In the genomic region with DNA sequence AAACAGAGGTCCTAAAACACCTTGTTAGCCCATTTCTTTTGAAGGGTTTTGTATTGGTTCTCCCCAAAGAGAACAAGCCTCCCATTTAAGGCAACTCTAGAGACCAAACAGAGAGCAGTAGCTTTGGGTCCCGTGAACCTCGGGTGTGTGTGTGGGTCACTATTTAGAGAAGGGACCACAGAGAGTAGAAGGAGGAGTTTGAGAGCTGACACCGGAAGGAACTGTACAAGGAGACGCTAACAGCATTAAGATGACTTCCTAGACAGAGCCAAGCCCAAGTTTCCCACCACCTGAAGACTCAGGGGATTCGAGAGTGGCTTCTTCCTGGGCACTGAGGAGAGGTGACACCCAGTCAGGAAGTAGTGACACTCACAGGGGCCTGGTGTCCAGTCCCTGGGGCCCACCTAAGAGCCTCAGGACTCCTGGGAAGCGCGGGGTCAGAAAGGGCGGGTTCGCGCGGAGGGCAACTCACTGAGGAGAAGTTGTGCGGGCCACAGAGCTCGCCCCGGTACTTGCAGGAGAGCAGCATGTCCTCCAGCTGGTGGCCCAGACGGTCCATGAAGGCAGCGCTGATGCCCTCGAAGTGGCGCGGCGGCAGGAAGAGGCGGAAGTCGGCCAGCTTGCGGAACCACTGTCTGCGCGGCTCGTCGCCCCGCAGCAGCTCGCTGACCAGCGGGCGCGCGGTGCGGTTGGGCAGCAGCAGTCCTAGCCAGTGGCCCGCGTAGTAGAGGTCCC, we compare ENCODE assay signal across 7 mouse cellular contexts.
A peak's percentile ranks its signal among the peaks of the same experiment; 100 is the strongest.
DNase-seq lines count a peak whose midpoint lies in the region; ATAC-seq and TF ChIP-seq lines count a peak whose summit lies in the region.

No protein-coding gene starts in this region.

- H3K27ac ChIP-seq in lung, embryonic 16.5 days (ENCODE audit: low read length) = no peak overlapping the region
- H3K27ac ChIP-seq in limb, embryonic 14.5 days (replicated peaks; ENCODE audit: low read depth, low read length) = no peak overlapping the region
- H3K27ac ChIP-seq in thymus, adult 2 months (ENCODE audit: control insufficient read depth, insufficient read depth, low read length) = no peak overlapping the region

- H3K27me3 ChIP-seq in lung, embryonic 16.5 days (ENCODE audit: control insufficient read depth, insufficient read depth, low read depth, low read length) = peaks cover 65% of the 10 kb centered on the region
- peaks cover 70% of the 10 kb centered on the region for H3K27me3 ChIP-seq in limb, embryonic 14.5 days (ENCODE audit: control insufficient read depth, insufficient read depth, low read length)
- no peaks in the 10 kb centered on the region; the same call in 1 of the 2 replicates for H3K27me3 ChIP-seq in thymus, adult 2 months (ENCODE audit: control insufficient read depth, insufficient read depth, low read length)

- H3K4me2 ChIP-seq in lung, embryonic 16.5 days (ENCODE audit: low read depth, low read length) = peak overlapping the region; percentile 90
- peak overlapping the region; percentile 94 for H3K4me2 ChIP-seq in limb, embryonic 14.5 days (replicated peaks; ENCODE audit: low read depth, low read length, severe bottlenecking)

- ATAC-seq in lung, embryonic 16.5 days (ENCODE audit: low read depth) = 0 out of 2 replicates have a peak, but pooled peaks have one; percentile 8
- ATAC-seq in granulocyte monocyte progenitor cell, adult 5-6 weeks (replicated peaks; ENCODE audit: poor library complexity, severe bottlenecking) = peak; percentile 35; the same call in 1 of the 2 replicates
- no peak for ATAC-seq in limb, embryonic 14.5 days (ENCODE audit: low FRiP score, low read depth)
- no peak for ATAC-seq in megakaryocyte-erythroid progenitor cell, adult 5-6 weeks (replicated peaks; ENCODE audit: low FRiP score, low TSS enrichment, poor library complexity, severe bottlenecking)

- TF ChIP-seq POLR2A in limb, embryonic 14.5 days (IDR thresholded peaks at IDR 0.05; ENCODE audit: borderline replicate concordance, extremely low read depth, insufficient read depth, insufficient read length) = no peak
- TF ChIP-seq POLR2A in thymus, adult 2 months (IDR thresholded peaks at IDR 0.05; ENCODE audit: control insufficient read depth, extremely low read depth, insufficient read depth, low read length, poor library complexity) = no peak

- peaks cover 14% of the 10 kb centered on the region for H3K4me1 ChIP-seq in lung, embryonic 16.5 days (replicated peaks; ENCODE audit: control insufficient read depth, insufficient read depth, low read length)
- peaks cover 13% of the 10 kb centered on the region for H3K4me1 ChIP-seq in limb, embryonic 14.5 days (ENCODE audit: control insufficient read depth, insufficient read depth, low read length)
- H3K4me1 ChIP-seq in thymus, adult 2 months (replicated peaks; ENCODE audit: control insufficient read depth, insufficient read depth, low read length) = no peaks in the 10 kb centered on the region

- no peak for TF ChIP-seq CTCF in thymus, adult 2 months (IDR thresholded peaks at IDR 0.05; ENCODE audit: borderline replicate concordance, control insufficient read depth, extremely low read depth, insufficient read depth, low read length, poor library complexity)

- no peak for DNase-seq in lung, postnatal 14 days
- DNase-seq in embryo, embryonic 10.5 days (ENCODE audit: low spot score) = peak; percentile 41
- DNase-seq in limb, embryonic 14.5 days (ENCODE audit: low spot score) = no peak
- no peak for DNase-seq in thymus, adult 2 months

- peak overlapping the region; percentile 54 for H3K4me3 ChIP-seq in lung, embryonic 16.5 days (ENCODE audit: low read length)
- peak overlapping the region; percentile 44 for H3K4me3 ChIP-seq in limb, embryonic 14.5 days (replicated peaks; ENCODE audit: low read length)
- no peak overlapping the region for H3K4me3 ChIP-seq in thymus, adult 2 months (ENCODE audit: control insufficient read depth, insufficient read depth, low read length)

- H3K9ac ChIP-seq in lung, embryonic 16.5 days (ENCODE audit: low read length) = peak overlapping the region; percentile 54; the same call in 1 of the 2 replicates
- H3K9ac ChIP-seq in limb, embryonic 14.5 days (ENCODE audit: low read depth, low read length, severe bottlenecking) = no peak overlapping the region

- WGBS in lung, embryonic 16.5 days = 2% methylated on average over 36 of the region's 36 CpGs
- 5% methylated on average over 26 of the region's 36 CpGs for WGBS in limb, embryonic 14.5 days
- 11% methylated on average over 36 of the region's 36 CpGs for WGBS in thymus, adult 2 months

- H3K36me3 ChIP-seq in lung, embryonic 16.5 days (ENCODE audit: control insufficient read depth, insufficient read depth, low read length) = no peaks in the 10 kb centered on the region
- no peaks in the 10 kb centered on the region for H3K36me3 ChIP-seq in limb, embryonic 14.5 days (ENCODE audit: control insufficient read depth, insufficient read depth, low read length)
- no peaks in the 10 kb centered on the region for H3K36me3 ChIP-seq in thymus, adult 2 months (ENCODE audit: control insufficient read depth, insufficient read depth, low read length)

- H3K9me3 ChIP-seq in lung, embryonic 16.5 days (ENCODE audit: control insufficient read depth, low read length) = no peaks in the 10 kb centered on the region
- H3K9me3 ChIP-seq in limb, embryonic 14.5 days (ENCODE audit: control insufficient read depth, low read length) = no peaks in the 10 kb centered on the region

Comparison
In these comparisons a context has a peak if more than half of its experiments do, and no peak if none do; other contexts are left out.
1. ATAC-seq: peak in lung, embryonic 16.5 days (single experiment) and granulocyte monocyte progenitor cell, adult 5-6 weeks (single experiment); none in limb, embryonic 14.5 days (single experiment) and megakaryocyte-erythroid progenitor cell, adult 5-6 weeks (single experiment).